Mouse (Mus musculus): ENCODE measurements around the gene Sec14l5. TPM values are rescaled to one million over a fixed set of nuclear protein-coding genes. Genes with fewer than 3 reads are reported as not detected.
A peak's percentile ranks its signal among the peaks of the same experiment; 100 is the strongest.
"Not testable (repeated sequence)": the region's sequence is repeated elsewhere in the genome, so short reads cannot be mapped to it uniquely, and the experiment has no call there.

Sec14l5 gene
- polyA plus RNA-seq, 1 experiment = not detected

DNA sequence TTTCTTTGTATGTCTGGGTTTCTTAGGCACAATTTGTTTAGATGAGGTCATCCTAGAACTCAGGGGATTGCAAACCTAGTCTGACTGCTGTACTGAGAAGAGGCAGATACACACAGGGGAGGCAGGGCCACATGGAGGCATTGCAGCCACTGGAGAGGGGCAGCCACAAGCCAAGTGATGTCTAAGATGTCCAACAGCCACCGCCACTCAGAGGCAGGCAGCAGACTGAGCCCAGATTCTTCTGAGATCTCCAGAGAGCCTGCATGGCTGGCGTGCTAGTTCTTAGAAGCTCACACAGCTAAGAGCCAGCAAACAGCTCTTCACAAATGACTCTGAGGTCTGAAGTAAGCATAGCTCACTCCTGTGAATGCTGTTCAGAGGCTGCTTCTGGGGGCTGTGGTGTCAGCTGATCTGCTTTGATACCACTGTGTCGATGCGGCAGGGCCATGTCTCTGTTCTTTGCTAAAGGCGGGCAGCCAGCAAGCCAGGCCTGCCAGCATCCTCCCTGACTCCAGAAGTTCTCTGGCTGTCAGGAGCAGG lies 58.6 kb downstream of the Sec14l5 start:
- TF ChIP-seq GATA1 (IDR thresholded peaks at IDR 0.05; ENCODE audit: borderline replicate concordance, low read length) (no peak), FLI1 (IDR thresholded peaks at IDR 0.05; ENCODE audit: low read length) (no peak)
- H3K4me1 ChIP-seq = peaks cover 51% of the 10 kb centered on the region
- H3K4me3 ChIP-seq (replicated peaks) = no peak overlapping the region
- no peaks in the 10 kb centered on the region for H3K27me3 ChIP-seq (replicated peaks)
- H3K9me3 ChIP-seq = no peaks in the 10 kb centered on the region
- peaks cover 15% of the 10 kb centered on the region for H3K36me3 ChIP-seq (replicated peaks; ENCODE audit: low read length)

DNA sequence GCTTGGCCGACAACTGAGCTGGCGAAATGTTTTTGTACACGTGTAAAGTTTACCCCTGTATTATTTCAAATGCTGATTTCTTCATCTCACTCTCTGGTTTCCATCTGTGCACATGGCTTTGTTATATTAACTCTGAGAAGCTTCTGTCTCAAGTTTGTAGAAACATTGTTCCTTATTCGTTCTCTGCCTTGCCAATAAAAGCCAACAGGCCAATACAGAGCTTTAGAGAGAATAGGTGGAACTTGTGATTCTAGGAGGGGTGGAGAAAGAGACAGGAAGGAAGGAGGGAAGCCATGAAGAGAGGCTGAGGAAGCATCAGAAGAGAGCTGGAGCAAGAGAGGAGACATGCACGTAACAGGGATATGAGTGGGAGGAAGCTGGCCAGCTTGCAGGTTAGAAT lies 59.1 kb downstream of the Sec14l5 start:
- H3K27me3 ChIP-seq (replicated peaks) = no peaks in the 10 kb centered on the region
- H3K4me3 ChIP-seq (replicated peaks) = peak overlapping the region; percentile 50
- TF ChIP-seq GATA1 (IDR thresholded peaks at IDR 0.05; ENCODE audit: borderline replicate concordance, low read length) (no peak), FLI1 (IDR thresholded peaks at IDR 0.05; ENCODE audit: low read length) (no peak)
- H3K9me3 ChIP-seq = no peaks in the 10 kb centered on the region
- peaks cover 9% of the 10 kb centered on the region for H3K36me3 ChIP-seq (replicated peaks; ENCODE audit: low read length)
- H3K4me1 ChIP-seq = peaks cover 52% of the 10 kb centered on the region

DNA sequence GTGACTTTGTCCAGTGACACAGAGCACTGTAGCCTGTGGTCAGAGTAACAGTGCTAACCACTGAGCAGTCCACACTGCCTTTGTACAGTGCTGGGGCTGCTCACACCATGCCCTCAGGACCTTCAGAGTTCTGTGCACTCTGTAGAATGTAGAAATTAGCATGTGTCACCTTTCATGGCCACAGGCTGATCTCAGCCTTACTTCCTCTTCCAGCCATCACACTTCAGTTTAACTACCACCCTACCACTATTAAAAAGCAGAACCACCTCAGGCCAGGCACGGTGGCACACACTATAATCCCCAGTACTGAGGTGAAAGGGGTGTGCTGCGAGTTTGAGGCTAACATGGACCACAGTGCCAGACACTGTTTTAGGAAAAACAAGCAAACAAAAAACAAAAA lies 63.5 kb downstream of the Sec14l5 start:
- TF ChIP-seq GATA1 (IDR thresholded peaks at IDR 0.05; ENCODE audit: borderline replicate concordance, low read length) = no peak
- TF ChIP-seq FLI1 (IDR thresholded peaks at IDR 0.05; ENCODE audit: low read length) = no peak
- Histone ChIP-seq H3K36me3 (replicated peaks; ENCODE audit: low read length) (no peaks in the 10 kb centered on the region), H3K27me3 (replicated peaks) (peaks cover 4% of the 10 kb centered on the region), H3K4me1 (peaks cover 23% of the 10 kb centered on the region), H3K9me3 (no peaks in the 10 kb centered on the region), H3K4me3 (replicated peaks) (peak overlapping the region; percentile 38)

DNA sequence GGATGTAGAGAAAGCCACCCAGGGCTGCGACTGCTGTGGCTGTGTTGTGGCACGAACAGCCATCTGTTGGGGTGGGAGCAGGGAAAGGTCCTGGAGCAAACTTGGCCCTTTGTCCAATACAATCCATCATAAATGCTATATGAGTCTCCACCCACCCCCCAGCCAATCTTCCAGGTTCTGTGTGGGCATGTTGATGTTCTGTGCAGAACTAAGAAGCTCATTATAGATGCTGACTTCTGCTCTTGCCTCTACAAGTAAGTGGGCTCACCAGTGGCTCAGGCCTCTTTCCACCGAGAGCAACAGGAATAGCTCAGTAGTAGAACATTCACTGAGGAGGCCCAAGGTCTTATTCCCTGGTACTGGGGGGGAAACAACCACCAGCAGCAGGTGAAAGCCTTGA lies 65.2 kb downstream of the Sec14l5 start:
- Histone ChIP-seq H3K4me3 (replicated peaks) (no peak overlapping the region), H3K9me3 (no peaks in the 10 kb centered on the region), H3K27me3 (replicated peaks) (peaks cover 13% of the 10 kb centered on the region), H3K4me1 (peaks cover 14% of the 10 kb centered on the region), H3K36me3 (replicated peaks; ENCODE audit: low read length) (no peaks in the 10 kb centered on the region)
- TF ChIP-seq GATA1 (IDR thresholded peaks at IDR 0.05; ENCODE audit: borderline replicate concordance, low read length) (no peak), FLI1 (IDR thresholded peaks at IDR 0.05; ENCODE audit: low read length) (no peak)

DNA sequence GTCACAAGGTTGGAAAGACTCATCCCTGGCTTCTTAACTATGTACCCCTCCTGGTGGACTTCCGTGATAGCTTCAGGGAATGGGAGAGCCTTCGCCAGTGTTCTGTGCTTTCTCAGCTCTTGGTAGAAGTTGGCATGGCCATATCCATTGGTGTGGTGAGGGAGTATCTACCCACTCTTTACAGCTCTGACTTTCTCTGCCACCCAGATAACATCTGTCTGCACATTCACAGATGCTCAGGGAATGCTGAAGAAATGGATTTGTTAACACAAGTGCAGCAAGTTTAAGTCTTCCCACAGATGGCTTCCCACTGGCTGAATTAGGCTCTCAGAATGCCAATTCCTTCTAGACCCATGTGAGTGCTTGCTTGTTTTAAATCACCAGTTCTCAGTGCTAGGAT lies 67.2 kb downstream of the Sec14l5 start:
- Histone ChIP-seq H3K36me3 (replicated peaks; ENCODE audit: low read length) (no peaks in the 10 kb centered on the region), H3K9me3 (no peaks in the 10 kb centered on the region), H3K27me3 (replicated peaks) (peaks cover 27% of the 10 kb centered on the region), H3K4me3 (replicated peaks) (no peak overlapping the region), H3K4me1 (peaks cover 6% of the 10 kb centered on the region)
- TF ChIP-seq GATA1 (IDR thresholded peaks at IDR 0.05; ENCODE audit: borderline replicate concordance, low read length) (no peak), FLI1 (IDR thresholded peaks at IDR 0.05; ENCODE audit: low read length) (no peak)

DNA sequence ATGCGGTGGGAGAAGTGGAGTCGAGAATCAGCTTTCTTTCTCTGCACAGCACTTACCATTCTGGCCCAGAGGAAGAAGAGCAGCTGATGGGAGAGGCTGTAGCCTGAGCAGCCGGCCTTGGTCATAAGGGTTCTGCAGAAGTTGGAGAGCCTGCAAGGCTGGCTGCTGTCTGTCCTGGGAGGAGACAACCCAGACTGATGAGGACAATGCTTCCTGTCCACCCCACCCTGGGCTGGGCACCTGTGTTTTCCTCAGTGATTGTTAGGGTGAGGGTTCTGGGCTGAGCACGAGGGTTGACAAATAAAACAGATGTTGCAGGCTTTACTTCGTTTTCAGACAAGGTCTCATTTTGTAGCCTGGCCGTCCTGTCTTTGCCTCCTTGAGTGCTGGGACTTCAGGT lies 69.8 kb downstream of the Sec14l5 start:
- TF ChIP-seq GATA1 (IDR thresholded peaks at IDR 0.05; ENCODE audit: borderline replicate concordance, low read length) = no peak
- no peak for TF ChIP-seq FLI1 (IDR thresholded peaks at IDR 0.05; ENCODE audit: low read length)
- 0 out of 2 replicates have a peak, but pooled peaks cover 3% of the 10 kb centered on the region for H3K4me1 ChIP-seq

DNA sequence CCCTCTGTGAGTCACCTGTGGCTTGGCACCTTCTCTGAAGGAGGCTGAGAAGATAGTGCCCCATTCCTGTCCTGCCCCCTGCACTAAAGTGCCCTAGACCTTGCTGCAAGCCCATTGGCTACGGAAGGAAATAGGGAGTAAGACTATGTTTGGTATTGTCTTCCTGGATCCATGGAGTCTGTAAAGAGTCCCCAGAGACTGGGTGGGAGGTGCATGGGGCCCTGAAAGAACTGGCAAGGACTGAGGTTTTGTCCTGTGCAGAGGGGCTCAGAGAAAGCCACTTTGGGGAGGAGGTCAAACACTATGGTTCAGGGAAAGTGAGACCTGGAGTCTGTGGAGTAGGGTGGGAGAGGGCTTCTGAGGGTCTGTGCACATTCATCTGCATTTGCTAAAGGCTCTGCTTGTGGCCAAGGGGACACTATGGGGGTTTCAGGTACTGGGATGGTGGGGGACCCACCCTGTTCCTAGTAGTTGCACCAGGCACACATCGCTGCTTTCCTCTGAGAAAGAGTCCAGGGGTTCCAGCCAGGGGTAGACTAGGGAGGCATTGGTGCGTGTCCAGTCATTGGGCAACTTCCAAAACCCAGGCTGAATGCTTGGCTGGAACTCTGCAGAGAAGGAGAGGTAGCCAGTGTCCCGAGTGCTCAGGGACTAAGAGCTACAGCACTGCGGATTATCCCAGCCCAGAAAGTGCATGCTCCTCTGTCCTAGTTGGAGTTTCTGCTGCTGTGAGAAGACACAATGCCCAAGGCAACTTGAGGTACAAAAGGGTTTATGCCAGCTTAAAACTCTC lies 70.6 kb downstream of the Sec14l5 start:
- no peaks in the 10 kb centered on the region for H3K36me3 ChIP-seq (replicated peaks; ENCODE audit: low read length)
- no peak overlapping the region for H3K4me3 ChIP-seq (replicated peaks)
- TF ChIP-seq FLI1 (IDR thresholded peaks at IDR 0.05; ENCODE audit: low read length) = no peak
- H3K27me3 ChIP-seq (replicated peaks) = peaks cover 46% of the 10 kb centered on the region
- H3K9me3 ChIP-seq = no peaks in the 10 kb centered on the region
- H3K4me1 ChIP-seq = peaks cover 7% of the 10 kb centered on the region

More for the DNA sequence above, 69.8 kb downstream of the Sec14l5 start:
- no peaks in the 10 kb centered on the region for H3K9me3 ChIP-seq
- H3K4me3 ChIP-seq (replicated peaks) = no peak overlapping the region
- H3K36me3 ChIP-seq (replicated peaks; ENCODE audit: low read length) = no peaks in the 10 kb centered on the region
- H3K27me3 ChIP-seq (replicated peaks) = peaks cover 41% of the 10 kb centered on the region

DNA sequence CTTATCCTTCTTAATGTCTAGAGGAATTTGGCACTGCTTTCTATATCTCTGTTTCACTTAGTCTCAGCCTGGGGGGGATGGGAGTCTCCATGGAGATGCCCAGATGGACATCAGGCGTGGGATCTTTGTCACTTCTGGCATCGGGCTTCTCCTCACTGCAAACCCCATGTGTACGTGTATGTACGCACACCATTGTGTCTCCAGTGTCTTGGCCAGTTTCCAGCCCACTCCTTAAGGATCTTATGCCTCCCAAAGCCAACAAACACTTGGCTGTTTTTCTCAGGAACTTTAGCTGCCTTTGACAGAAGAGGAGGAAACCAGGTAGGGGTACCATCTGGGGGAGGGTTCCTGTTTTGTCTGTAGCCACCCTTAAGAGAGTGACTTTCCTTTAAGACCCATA lies 74.5 kb downstream of the Sec14l5 start:
- Histone ChIP-seq H3K9me3 (no peaks in the 10 kb centered on the region), H3K4me1 (peaks cover 7% of the 10 kb centered on the region), H3K36me3 (replicated peaks; ENCODE audit: low read length) (no peaks in the 10 kb centered on the region), H3K4me3 (replicated peaks) (no peak overlapping the region), H3K27me3 (replicated peaks) (peaks cover 41% of the 10 kb centered on the region)
- TF ChIP-seq FLI1 (IDR thresholded peaks at IDR 0.05; ENCODE audit: low read length) (no peak), GATA1 (IDR thresholded peaks at IDR 0.05; ENCODE audit: borderline replicate concordance, low read length) (no peak)

DNA sequence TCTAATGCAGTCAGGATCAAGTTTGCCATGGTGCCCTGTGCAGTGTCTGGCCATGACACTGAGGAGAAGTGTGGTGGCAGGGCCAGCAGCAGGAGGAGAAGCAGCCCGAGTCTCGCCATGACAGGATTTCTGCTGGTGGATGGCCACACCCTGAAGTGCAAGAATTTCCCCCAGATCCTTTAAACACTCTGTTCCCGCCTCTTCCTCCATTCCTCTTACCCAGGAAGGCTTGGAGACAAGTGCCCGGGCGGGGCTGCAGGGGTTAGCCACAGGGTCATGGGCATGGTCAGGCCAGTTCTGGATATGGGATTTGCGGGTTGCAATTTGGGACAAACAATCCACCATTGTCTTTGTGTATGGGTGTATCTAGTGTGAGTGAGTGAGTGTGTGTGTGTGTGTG lies 75.2 kb downstream of the Sec14l5 start, which contains the start of gene AU021092:
Gene AU021092 (minus strand): TSS at position 160 of the 400 bp plus-strand sequence.
- Histone ChIP-seq H3K4me1 (peaks cover 7% of the 10 kb centered on the region), H3K9me3 (no peaks in the 10 kb centered on the region), H3K4me3 (replicated peaks) (no peak within 1 kb of the TSS), H3K27me3 (replicated peaks) (peaks cover 35% of the 10 kb centered on the region), H3K36me3 (replicated peaks; ENCODE audit: low read length) (no peaks in the 10 kb centered on the region)
- TF ChIP-seq GATA1 (IDR thresholded peaks at IDR 0.05; ENCODE audit: borderline replicate concordance, low read length) (no peak), FLI1 (IDR thresholded peaks at IDR 0.05; ENCODE audit: low read length) (no peak)

DNA sequence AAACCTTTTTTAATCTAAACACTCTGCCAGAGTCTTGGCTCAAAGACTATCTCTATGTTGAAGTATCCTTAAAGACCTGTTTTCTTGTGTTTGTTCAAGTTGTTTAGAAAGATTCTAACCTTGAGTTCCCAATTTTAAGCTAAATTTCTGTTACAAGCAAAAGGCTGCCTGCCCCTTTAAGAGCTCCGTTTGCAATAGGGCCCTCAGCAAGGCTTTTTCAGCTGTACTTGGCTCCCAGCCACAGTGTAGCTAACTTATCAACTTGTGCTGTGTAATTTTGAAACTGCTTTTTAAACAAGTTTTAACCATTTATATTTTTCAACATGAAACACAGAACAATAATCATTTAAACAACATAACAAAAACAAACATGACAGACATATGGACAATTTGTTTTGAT lies 79.6 kb downstream of the Sec14l5 start:
- not testable (repeated sequence) for H3K36me3 ChIP-seq (replicated peaks; ENCODE audit: low read length); H3K4me1 ChIP-seq; H3K27me3 ChIP-seq (replicated peaks); H3K4me3 ChIP-seq (replicated peaks)
- H3K9me3 ChIP-seq = peaks cover 13% of the 10 kb centered on the region

DNA sequence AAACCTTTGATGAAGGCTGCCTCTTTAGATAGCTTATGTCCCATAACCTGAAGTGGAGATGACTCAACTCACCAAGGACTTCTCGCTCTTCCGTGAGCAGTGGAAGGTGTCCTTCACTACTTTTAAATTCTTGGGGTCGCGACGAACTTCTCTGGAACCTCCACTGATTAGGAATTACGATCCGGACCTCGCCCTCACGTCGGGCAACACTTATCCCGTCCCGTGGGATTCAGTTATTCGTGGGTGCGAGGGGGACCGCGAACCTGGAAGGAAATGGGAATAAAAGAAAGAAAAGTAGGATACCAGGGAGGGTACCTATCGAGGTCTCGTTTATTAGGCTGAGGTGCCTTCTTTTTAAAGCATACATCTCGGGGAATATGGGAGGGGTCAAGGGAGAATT lies 80.6 kb downstream of the Sec14l5 start:
- H3K27me3 ChIP-seq (replicated peaks); H3K4me3 ChIP-seq (replicated peaks); H3K36me3 ChIP-seq (replicated peaks; ENCODE audit: low read length); H3K4me1 ChIP-seq: not testable (repeated sequence)
- peaks cover 13% of the 10 kb centered on the region for H3K9me3 ChIP-seq

DNA sequence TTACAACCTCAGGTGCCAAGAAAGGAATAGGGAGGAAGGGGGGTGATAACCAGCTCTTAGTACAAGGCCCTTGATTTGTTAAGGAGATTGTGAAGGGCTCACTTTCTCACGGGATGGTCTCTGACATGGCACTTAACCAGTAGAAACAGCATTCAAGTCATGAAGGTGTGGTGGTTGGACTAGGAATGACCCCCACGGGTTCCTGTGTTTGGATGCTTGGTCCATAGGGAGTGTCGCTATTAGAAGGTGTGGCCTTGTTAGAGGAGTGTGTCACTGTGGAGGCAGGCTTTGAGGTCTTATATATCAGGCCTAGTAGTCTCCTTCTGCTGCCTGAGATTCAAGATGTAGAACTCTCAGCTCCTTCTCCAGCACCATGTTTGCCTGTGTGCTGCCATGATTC lies 81.2 kb downstream of the Sec14l5 start:
- not testable (repeated sequence) for H3K4me3 ChIP-seq (replicated peaks); H3K27me3 ChIP-seq (replicated peaks); H3K36me3 ChIP-seq (replicated peaks; ENCODE audit: low read length); H3K4me1 ChIP-seq
- H3K9me3 ChIP-seq = peaks cover 13% of the 10 kb centered on the region
